Mouse (Mus musculus) lung, adult 18-20 months (tissue): ENCODE data around the gene Trim72.

Experiments used
- DNase-seq, 2 experiments: peaks; one replicate each; pipeline ENCODE4 v3.0.0; 2022; ENCODE audit warnings: mixed read lengths in 2 of 2

Gene Trim72

DNA sequence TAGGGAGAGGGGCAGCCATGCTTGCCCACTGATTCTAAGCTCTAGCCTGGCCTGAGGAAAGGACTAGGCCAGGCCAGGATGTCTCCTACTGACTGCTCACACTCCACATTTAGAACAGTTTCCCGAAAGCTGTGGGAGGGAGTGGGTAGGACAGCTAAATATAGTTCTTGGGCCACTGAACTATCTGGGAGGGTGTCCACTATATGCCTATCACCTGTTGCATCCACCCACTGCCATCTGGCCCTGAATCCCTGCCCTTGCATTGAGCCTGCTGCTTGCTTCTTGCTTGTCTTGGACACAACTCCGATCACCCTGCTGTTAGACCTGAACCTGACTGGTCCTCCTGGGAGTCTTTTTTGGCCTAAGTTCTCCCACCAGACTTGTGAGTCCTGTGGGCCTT, at the start of gene Trim72:
Gene Trim72, plus strand, starts transcription at position 262 of the 400 bp plus-strand sequence.
- no peak for DNase-seq

- no peak for DNase-seq
These were observed 44.4 kb upstream of the Trim72 start for GRCm38 (mm10) chr7:127959364-127959763.

DNA sequence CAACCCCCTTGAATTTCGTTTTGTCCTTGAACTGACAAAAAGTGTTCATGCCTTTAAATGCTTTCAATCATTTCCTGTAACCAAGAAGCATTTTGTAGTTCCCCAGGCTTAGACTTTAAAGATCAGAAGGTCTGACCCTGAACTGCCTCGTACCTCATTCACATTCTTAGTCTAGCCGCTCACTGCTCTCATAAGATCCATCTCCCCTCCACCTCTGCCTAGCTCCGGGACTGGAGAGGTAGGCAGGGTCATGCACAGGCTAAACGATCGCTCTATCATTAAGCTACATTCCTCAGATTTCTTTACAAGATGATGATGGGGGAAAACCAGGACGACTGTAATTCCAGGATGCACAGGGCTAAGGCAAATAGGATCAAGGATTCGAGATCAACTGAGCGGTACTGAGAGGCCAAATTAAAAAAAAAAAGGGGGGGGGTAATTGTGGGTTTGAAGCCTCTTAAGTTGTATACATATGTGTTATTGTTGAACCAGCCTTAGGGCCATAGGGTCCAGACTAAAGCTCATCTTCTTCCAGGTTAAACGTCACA, 37.3 kb upstream of the Trim72 start:
- DNase-seq = no peak

DNA sequence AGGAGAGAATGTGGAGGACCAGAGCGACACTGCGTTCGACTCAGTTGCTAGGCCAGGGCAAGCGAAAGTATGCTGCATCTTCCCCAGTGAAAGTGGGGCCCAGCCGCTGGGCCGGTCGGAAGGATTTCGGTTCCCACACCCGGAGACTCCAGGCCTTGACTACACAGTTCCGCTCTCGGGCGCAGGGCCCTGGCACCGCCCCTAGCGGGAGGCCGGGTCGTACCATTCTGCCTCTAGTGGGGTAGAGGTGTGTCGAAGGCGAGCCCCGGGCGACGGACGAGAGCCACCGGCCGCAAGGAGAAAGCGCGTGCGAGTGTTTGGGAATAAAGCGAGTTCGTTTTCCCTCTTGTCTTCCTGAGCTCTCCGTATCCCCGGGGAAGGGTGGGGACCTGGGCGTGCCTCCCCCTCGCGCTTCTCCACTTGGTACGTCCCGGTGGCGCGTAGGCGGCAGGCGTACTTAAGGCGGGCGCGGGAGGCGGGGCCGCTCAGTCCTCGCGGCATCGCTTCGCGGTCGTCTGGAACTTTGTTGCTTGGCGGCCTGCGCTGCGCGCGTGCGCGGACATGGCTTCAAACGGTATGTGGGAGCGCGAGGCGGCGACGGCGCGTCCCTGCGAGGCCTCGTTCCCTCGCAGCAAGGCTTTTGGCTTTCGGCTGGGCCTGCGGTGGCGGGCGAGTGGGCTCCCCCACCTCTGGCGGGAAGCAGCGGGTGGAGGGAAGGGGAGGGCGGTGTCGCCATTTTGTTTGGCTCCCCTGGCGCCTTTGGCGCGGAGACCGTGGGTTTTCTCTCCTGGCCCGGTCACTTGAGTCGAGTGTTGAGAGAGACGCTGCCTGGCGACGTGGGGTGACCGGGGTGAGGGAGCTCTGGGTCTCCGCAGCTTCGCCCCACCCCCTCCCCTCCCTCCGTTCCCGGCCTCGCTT, 36.5 kb upstream of the Trim72 start, which contains the start of gene Fus:
Gene Fus, plus strand, starts transcription at position 454 of the 918 bp plus-strand sequence.
- DNase-seq = peak; percentile 92 to 94

- DNase-seq = peak; percentile 77 to 81
These were observed 35.6 kb upstream of the Trim72 start for GRCm38 (mm10) chr7:127967922-127968828.

DNA sequence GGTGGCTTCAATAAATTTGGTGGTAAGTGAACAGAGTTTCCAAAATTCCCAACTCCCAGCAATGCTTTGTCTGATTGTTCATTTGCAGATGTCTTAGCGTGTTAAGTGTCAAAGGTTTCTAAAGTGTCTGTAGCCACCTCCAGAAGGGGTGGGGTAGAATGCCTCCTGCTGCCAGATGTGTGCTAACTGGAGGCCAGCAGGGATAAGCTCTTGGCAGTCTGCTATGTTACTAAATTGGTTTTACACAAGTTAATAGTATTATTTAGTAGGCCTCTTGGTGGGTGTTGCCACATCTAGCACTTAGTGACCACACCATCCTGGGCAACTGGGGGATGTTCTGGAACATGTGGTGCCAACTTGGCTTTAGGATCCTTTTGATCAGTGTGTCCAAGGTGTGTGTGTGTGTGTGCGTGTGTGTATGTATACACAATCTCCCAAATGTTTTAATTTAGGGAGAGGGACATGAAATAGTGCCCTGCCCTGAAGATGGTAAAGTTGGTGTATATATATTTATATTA, 29.3 kb upstream of the Trim72 start:
- DNase-seq = no peak

GRCm38 (mm10) chr7:127978856-127979255, 24.9 kb upstream of the Trim72 start:
- DNase-seq = no peak

- no peak for DNase-seq
These were observed 23.1 kb upstream of the Trim72 start for GRCm38 (mm10) chr7:127980606-127981005.

- DNase-seq = no peak
These were observed 14.8 kb upstream of the Trim72 start for GRCm38 (mm10) chr7:127988904-127989303.

- DNase-seq = peak; percentile 71 to 76
These were observed 11.9 kb upstream of the Trim72 start for GRCm38 (mm10) chr7:127991643-127992487.

DNA sequence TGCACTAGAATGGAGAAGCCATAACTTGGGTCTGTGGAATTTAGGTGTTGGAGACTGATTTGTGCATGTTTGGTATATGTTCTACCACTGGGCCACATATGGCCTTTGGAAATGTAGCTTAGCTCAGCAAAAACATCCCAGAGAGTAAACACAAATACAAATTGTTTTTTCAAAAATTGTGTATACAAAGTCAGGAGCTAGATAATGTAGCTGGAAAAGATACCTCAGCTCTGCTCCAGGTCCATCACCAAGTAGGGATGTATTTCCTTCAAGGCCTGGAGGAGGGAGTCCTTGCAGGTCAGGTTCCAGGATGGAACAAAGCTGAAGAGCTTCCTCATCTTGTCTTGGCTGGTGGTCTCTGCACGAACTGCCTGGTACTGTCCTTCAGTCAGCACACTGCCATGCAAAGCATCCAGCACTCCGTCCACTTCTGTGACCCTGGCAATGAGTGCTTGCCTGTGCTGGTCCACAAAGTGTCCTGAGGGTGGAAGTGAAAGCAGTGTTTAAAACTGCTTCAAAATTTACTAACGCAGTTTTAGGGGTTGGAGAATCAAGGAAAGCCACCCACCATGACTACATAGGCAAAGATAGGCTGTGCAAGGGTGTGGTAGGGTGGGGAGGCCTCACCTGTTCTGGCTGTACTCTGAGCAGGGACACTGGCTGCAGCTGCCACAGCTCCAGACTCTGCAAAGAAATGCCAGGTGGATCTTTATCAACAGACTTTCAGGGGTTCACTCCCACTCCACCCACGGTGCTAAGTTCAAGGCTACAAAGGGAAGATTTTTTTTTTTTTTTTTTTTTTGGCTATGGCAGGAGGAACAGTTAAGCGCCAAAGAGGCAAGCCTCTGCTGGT, 11.0 kb upstream of the Trim72 start:
- no peak for DNase-seq

DNA sequence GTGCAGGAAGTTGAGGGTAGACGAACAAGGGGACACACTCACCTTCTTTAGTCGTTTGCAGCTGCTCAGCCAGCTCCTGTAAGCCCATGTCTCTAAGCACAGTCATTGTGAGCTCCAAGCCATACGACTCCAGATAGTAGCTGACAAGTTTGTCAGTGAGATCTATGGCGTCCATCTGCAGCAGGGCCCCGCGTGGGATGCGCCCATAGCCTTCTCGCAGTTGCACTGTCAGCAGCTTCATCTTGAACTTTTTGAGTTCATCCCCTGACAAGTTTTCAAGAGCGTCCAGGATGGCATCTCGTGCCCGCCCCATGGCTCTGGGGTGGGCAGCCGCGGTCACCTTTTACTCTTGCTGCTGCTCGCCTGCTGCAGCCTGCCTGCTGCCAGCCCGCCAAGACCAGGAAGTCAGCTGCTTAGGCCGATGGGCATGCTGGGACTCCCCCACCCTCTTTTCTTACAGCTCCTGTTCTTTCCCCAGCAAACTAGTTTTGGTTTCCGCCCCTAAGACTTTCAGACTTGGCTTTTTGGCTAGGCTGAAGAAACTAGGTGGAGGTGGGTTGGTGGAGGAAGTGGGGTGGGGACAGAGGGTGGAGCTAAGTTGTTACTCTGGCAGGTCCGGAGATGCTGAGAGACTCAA, 10.3 kb upstream of the Trim72 start, which contains the start of gene Pycard:
Gene Pycard, minus strand, starts transcription at position 527 of the 637 bp plus-strand sequence.
- peak; percentile 65 to 70 for DNase-seq

DNA sequence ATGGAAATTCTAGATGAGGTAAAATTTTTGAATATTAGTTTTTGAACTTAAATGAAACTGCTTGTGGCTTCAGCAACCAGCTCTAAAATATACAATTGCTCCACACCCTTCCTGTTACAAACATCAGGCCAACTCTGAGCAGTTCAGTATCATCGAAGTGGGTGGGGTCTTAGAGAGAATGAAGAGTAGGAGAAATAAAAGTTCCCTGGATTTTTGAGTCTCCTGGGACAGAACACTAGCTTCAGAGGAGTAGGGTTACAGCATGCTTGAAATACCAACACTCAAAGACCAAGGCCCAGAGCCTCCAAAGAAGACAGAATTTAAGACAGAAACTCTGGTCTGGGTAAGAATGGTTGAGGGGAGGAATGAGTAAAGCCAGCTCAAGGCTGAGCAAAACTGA, 4.3 kb upstream of the Trim72 start:
- no peak for DNase-seq

GRCm38 (mm10) chr7:128000068-128000950, 3.4 kb upstream of the Trim72 start:
- no peak for DNase-seq

DNA sequence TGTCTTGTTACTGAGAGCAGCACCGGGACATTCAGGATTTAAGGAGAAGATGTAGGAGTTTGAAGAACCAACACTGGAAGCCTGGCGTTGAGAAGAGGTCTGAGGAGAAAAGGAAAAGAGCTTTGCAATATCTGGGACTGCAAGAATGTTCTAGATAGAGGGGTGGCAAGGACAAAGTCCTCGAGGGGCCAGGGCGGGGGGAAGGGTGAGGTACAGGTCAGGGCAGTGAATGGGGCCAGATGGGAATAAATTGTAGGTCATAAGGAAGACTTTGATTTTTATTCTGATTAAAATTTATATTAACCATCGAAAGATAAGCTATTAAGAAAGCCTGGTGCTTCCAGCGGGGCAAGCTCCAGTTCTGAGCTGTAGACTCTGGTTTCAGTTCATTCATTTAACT, 651 bp upstream of the Trim72 start:
- no peak for DNase-seq

DNA sequence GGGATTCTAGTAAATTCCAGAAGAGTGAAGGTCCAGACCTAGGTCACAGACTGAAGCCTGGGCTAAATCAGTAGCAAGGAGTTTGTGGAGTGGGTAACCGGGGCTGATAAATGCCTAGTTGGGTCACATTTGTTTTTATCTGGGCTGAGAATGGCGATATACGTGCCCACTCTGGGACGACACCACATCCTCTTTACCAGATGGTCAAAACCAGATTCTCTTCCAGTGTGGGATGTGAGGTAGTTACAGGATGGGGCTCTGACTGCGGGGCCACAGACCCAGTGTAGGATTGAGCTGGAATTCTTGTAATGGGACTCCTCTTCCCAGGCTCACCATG, 369 bp downstream of the Trim72 start:
- no peak for DNase-seq

GRCm38 (mm10) chr7:128004487-128005362, 976 bp downstream of the Trim72 start:
- DNase-seq = peak; percentile 64 to 70

DNA sequence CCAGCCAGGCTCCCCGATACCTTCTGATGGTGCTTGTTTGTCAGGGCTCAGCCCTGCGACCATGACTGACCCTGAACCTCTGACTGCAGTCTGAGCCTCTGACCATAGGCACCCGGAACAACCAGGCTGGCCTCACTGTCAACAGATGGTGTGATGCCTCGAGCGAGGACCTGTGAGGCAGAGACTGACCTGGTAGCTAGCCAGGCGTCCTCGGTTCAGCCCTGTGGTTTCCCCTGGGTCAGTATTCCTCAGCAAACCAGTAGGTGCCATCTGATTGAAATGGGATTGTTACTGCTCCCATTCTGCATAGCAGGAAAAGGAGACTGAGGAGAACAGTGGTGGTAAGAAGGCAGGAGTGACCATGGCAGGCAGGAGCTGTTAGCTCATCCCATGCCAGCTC, 2.4 kb downstream of the Trim72 start:
- DNase-seq = no peak
